Mouse (Mus musculus) forebrain, embryonic 10.5 days (tissue): ENCODE data around the gene Ccnd3. TPM values are rescaled to one million over a fixed set of nuclear protein-coding genes. Genes with fewer than 3 reads are reported as not detected.

Source experiments
- DNase-seq: peaks from one replicate; pipeline ENCODE4 v3.0.0-alpha.2; 2017; ENCODE audit warnings: low spot score; ENCODE audit errors: extremely low spot score
- H3K27ac ChIP-seq: fragments of 300-500 bp; sonication (generic); 2 replicates; pipeline ENCODE4 v1.5.1; 2016; ENCODE audit warnings: mild to moderate bottlenecking
- H3K27me3 ChIP-seq: fragments of 300-500 bp; sonication (generic); 2 replicates; pipeline ENCODE4 v1.6.1; 2016; ENCODE audit warnings: mild to moderate bottlenecking; ENCODE audit not compliant: poor library complexity, severe bottlenecking
- H3K36me3 ChIP-seq: fragments of 300-500 bp; sonication (generic); replicated peaks from 2 replicates; pipeline ENCODE4 v1.6.1; 2016; ENCODE audit warnings: mild to moderate bottlenecking, moderate library complexity
- H3K4me1 ChIP-seq: fragments of 300-500 bp; sonication (generic); 2 replicates; pipeline ENCODE4 v1.6.1; 2016
- H3K4me3 ChIP-seq: fragments of 300-500 bp; sonication (generic); 2 replicates; pipeline ENCODE4 v1.5.1; 2016; ENCODE audit warnings: mild to moderate bottlenecking, moderate library complexity
- H3K9me3 ChIP-seq: fragments of 300-500 bp; sonication (generic); 2 replicates; pipeline ENCODE4 v1.6.1; 2016; ENCODE audit warnings: mild to moderate bottlenecking, moderate library complexity
- WGBS: fragments of 180-500 bp; shearing (Covaris S2); methylation state at CpG from one replicate; pipeline ENCODE4 v1.1.7; 2016; 5-methylcytosine and 5-hydroxymethylcytosine counted together
- polyA plus RNA-seq: library from polyadenylated mRNA; unstranded; fragments of >200 nt; fragmentation: Nextera tagmentation; extraction: Ambion mirVana; gene quantifications from 2 replicates; pipeline ENCODE4 v1.2.1, GENCODE M21; 2016

Ccnd3 gene
- polyA plus RNA-seq, 1 experiment from 2014 or later, result 296 TPM

- Histone ChIP-seq H3K4me3 (no peak overlapping the region), H3K27ac (no peak overlapping the region), H3K27me3 (peaks cover 89% of the 10 kb centered on the region), H3K9me3 (no peaks in the 10 kb centered on the region), H3K36me3 (no peaks in the 10 kb centered on the region), H3K4me1 (peaks cover 34% of the 10 kb centered on the region)
- 87% methylated on average over 4 of the region's 4 CpGs for WGBS
- no peak for DNase-seq
These were observed 35.2 kb upstream of the Ccnd3 start for GRCm38 (mm10) chr17:47469642-47470041.

- Histone ChIP-seq H3K4me3 (no peak overlapping the region), H3K4me1 (peaks cover 30% of the 10 kb centered on the region), H3K36me3 (no peaks in the 10 kb centered on the region), H3K27ac (no peak overlapping the region), H3K27me3 (peaks cover 84% of the 10 kb centered on the region), H3K9me3 (no peaks in the 10 kb centered on the region)
- 92% methylated on average over 4 of the region's 4 CpGs for WGBS
- no peak for DNase-seq
These were observed 34.7 kb upstream of the Ccnd3 start for GRCm38 (mm10) chr17:47470121-47470520.

- WGBS, result 88% methylated on average over 5 of the region's 5 CpGs
- no peak overlapping the region for H3K4me3 ChIP-seq
- peaks cover 24% of the 10 kb centered on the region for H3K4me1 ChIP-seq
- no peaks in the 10 kb centered on the region for H3K36me3 ChIP-seq
- peaks cover 78% of the 10 kb centered on the region for H3K27me3 ChIP-seq
- DNase-seq, result no peak
- no peaks in the 10 kb centered on the region for H3K9me3 ChIP-seq
- H3K27ac ChIP-seq, result no peak overlapping the region
These were observed 34.2 kb upstream of the Ccnd3 start for GRCm38 (mm10) chr17:47470686-47471085.

- H3K27me3 ChIP-seq, result peaks cover 58% of the 10 kb centered on the region
- no peaks in the 10 kb centered on the region for H3K36me3 ChIP-seq
- H3K4me3 ChIP-seq, result no peak overlapping the region
- H3K4me1 ChIP-seq, result peaks cover 13% of the 10 kb centered on the region
- 59% methylated on average over 15 of the region's 15 CpGs for WGBS
- H3K27ac ChIP-seq, result no peak overlapping the region
- no peak for DNase-seq
- H3K9me3 ChIP-seq, result no peaks in the 10 kb centered on the region
These were observed 32.2 kb upstream of the Ccnd3 start for GRCm38 (mm10) chr17:47472435-47473350.

GRCm38 (mm10) chr17:47473434-47473974 is 31.3 kb upstream of the Ccnd3 start:
- WGBS, result 14% methylated on average over 8 of the region's 8 CpGs
- Histone ChIP-seq H3K9me3 (no peaks in the 10 kb centered on the region), H3K4me1 (peaks cover 5% of the 10 kb centered on the region), H3K4me3 (no peak overlapping the region), H3K27ac (no peak overlapping the region), H3K27me3 (peaks cover 50% of the 10 kb centered on the region), H3K36me3 (no peaks in the 10 kb centered on the region)
- DNase-seq, result no peak

- Histone ChIP-seq H3K27ac (no peak overlapping the region), H3K4me1 (0 out of 2 replicates have a peak, but pooled peaks cover 3% of the 10 kb centered on the region), H3K27me3 (peaks cover 43% of the 10 kb centered on the region), H3K4me3 (no peak overlapping the region), H3K9me3 (no peaks in the 10 kb centered on the region), H3K36me3 (no peaks in the 10 kb centered on the region)
- 85% methylated on average over 4 of the region's 4 CpGs for WGBS
- no peak for DNase-seq
These were observed 30.6 kb upstream of the Ccnd3 start for GRCm38 (mm10) chr17:47474250-47474649.

- no peak for DNase-seq
- no peak overlapping the region for H3K4me3 ChIP-seq
- 84% methylated on average over 4 of the region's 4 CpGs for WGBS
- no peaks in the 10 kb centered on the region for H3K9me3 ChIP-seq
- H3K36me3 ChIP-seq, result no peaks in the 10 kb centered on the region
- 0 out of 2 replicates have a peak, but pooled peaks cover 3% of the 10 kb centered on the region for H3K4me1 ChIP-seq
- no peak overlapping the region for H3K27ac ChIP-seq
- peaks cover 33% of the 10 kb centered on the region for H3K27me3 ChIP-seq
These were observed 29.7 kb upstream of the Ccnd3 start for GRCm38 (mm10) chr17:47475181-47475580.

- 58% methylated on average over 3 of the region's 3 CpGs for WGBS
- Histone ChIP-seq H3K9me3 (no peaks in the 10 kb centered on the region), H3K36me3 (no peaks in the 10 kb centered on the region), H3K27me3 (peaks cover 28% of the 10 kb centered on the region), H3K4me3 (no peak overlapping the region), H3K4me1 (0 out of 2 replicates have a peak, but pooled peaks cover 3% of the 10 kb centered on the region), H3K27ac (no peak overlapping the region)
- DNase-seq, result no peak
These were observed 29.1 kb upstream of the Ccnd3 start for GRCm38 (mm10) chr17:47475714-47476113.

GRCm38 (mm10) chr17:47479887-47480286 is 25.0 kb upstream of the Ccnd3 start:
- Histone ChIP-seq H3K9me3 (no peaks in the 10 kb centered on the region), H3K4me3 (no peak overlapping the region), H3K27me3 (no peaks in the 10 kb centered on the region), H3K27ac (no peak overlapping the region), H3K36me3 (no peaks in the 10 kb centered on the region), H3K4me1 (peaks cover 16% of the 10 kb centered on the region)
- 80% methylated on average over 3 of the region's 3 CpGs for WGBS
- DNase-seq, result no peak

- Histone ChIP-seq H3K4me1 (peaks cover 28% of the 10 kb centered on the region), H3K4me3 (no peak overlapping the region), H3K27me3 (no peaks in the 10 kb centered on the region), H3K36me3 (no peaks in the 10 kb centered on the region), H3K9me3 (no peaks in the 10 kb centered on the region), H3K27ac (no peak overlapping the region)
- peak; percentile 64 for DNase-seq
- WGBS, result 28% methylated on average over 2 of the region's 2 CpGs
These were observed 22.4 kb upstream of the Ccnd3 start for GRCm38 (mm10) chr17:47482401-47482800.

- 20% methylated on average over 1 of the region's 1 CpGs for WGBS
- no peak for DNase-seq
- Histone ChIP-seq H3K27ac (peak overlapping the region; percentile 72), H3K27me3 (no peaks in the 10 kb centered on the region), H3K4me1 (peaks cover 28% of the 10 kb centered on the region), H3K4me3 (no peak overlapping the region), H3K9me3 (no peaks in the 10 kb centered on the region), H3K36me3 (peaks cover 12% of the 10 kb centered on the region)
These were observed 20.5 kb upstream of the Ccnd3 start for GRCm38 (mm10) chr17:47484241-47484921.

GRCm38 (mm10) chr17:47484993-47485392 is 19.9 kb upstream of the Ccnd3 start:
- DNase-seq, result no peak
- WGBS, result 11% methylated on average over 3 of the region's 3 CpGs

GRCm38 (mm10) chr17:47485791-47486190 is 19.1 kb upstream of the Ccnd3 start:
- no peak for DNase-seq
- Histone ChIP-seq H3K4me3 (no peak overlapping the region), H3K27me3 (no peaks in the 10 kb centered on the region), H3K4me1 (peaks cover 28% of the 10 kb centered on the region), H3K36me3 (peaks cover 26% of the 10 kb centered on the region), H3K27ac (peak overlapping the region; percentile 72; the same call in 1 of the 2 replicates), H3K9me3 (no peaks in the 10 kb centered on the region)
- 97% methylated on average over 3 of the region's 3 CpGs for WGBS

More at GRCm38 (mm10) chr17:47484993-47485392, 19.9 kb upstream of the Ccnd3 start:
- peaks cover 28% of the 10 kb centered on the region for H3K4me1 ChIP-seq
- H3K9me3 ChIP-seq, result no peaks in the 10 kb centered on the region
- H3K36me3 ChIP-seq, result peaks cover 18% of the 10 kb centered on the region
- H3K4me3 ChIP-seq, result no peak overlapping the region
- no peaks in the 10 kb centered on the region for H3K27me3 ChIP-seq
- H3K27ac ChIP-seq, result peak overlapping the region; percentile 72
